Mouse (Mus musculus) embryo, embryonic 10.5 days (tissue): ENCODE data around the gene Tcf23.
"Not testable (repeated sequence)": the region's sequence is repeated elsewhere in the genome, so short reads cannot be mapped to it uniquely, and the experiment has no call there.

ENCODE experiments used
- DNase-seq: peaks from one replicate; pipeline ENCODE4 v3.0.0-alpha.2; 2015; ENCODE audit warnings: low spot score

Gene Tcf23

GRCm38 (mm10) chr5:30994910-30995635 lies 26.6 kb downstream of the Tcf23 start:
- DNase-seq = no peak

- peak; percentile 75 for DNase-seq
Observed at GRCm38 (mm10) chr5:30998306-30998705, 29.8 kb downstream of the Tcf23 start.

- no peak for DNase-seq
Observed at GRCm38 (mm10) chr5:30999324-30999723, 30.9 kb downstream of the Tcf23 start.

- no peak for DNase-seq
Observed at GRCm38 (mm10) chr5:31000122-31000521, 31.7 kb downstream of the Tcf23 start.

GRCm38 (mm10) chr5:31000993-31001392 lies 32.5 kb downstream of the Tcf23 start:
- DNase-seq = no peak

- DNase-seq = no peak
Observed at GRCm38 (mm10) chr5:31001560-31001959, 33.1 kb downstream of the Tcf23 start.

- peak; percentile 94 for DNase-seq
Observed at GRCm38 (mm10) chr5:31004184-31004583, 35.7 kb downstream of the Tcf23 start.

- no peak for DNase-seq
Observed at GRCm38 (mm10) chr5:31012737-31013136, 44.3 kb downstream of the Tcf23 start.

GRCm38 (mm10) chr5:31015913-31016312 lies 47.5 kb downstream of the Tcf23 start:
- DNase-seq = no peak

- DNase-seq = not testable (repeated sequence)
Observed at GRCm38 (mm10) chr5:31021790-31022189, 53.3 kb downstream of the Tcf23 start.

GRCm38 (mm10) chr5:31022690-31023089 lies 54.2 kb downstream of the Tcf23 start:
- DNase-seq = no peak

GRCm38 (mm10) chr5:31023254-31023653 lies 54.8 kb downstream of the Tcf23 start:
- DNase-seq = no peak

- DNase-seq = no peak
Observed at GRCm38 (mm10) chr5:31024641-31025040, 56.2 kb downstream of the Tcf23 start.
